In the genomic region with DNA sequence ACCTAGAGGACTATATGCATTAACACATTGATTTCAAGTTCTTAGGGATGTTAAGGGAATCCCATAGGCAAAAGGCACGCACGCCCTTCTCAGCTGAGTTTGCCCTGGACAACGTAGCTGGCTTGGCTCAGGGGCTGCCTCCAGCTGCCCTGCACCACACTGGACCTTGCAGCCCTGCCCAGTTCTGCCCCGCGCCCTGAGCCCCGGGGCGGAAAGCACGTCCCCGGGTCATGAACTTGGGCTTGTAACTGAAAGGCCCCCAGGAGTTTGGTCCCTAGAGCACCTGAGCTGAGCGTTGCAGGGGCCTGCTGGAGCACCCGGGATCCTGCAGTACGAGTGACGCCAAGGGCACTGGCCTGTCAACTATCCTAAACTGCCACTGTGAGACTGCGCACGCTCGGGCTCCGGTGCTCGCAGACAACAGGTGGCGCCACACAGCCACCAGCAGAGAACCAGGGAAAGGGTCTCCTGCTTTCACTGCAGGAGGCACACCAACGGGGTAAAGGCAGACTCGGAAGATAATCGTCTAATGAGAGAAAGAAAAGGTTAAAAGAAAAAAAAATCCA, we compare ENCODE assay signal across 8 mouse cellular contexts. TPM values are rescaled to one million over a fixed set of nuclear protein-coding genes. Genes with fewer than 3 reads are reported as not detected.
A peak's percentile ranks its signal among the peaks of the same experiment; 100 is the strongest.
DNase-seq lines count a peak whose midpoint lies in the region; ATAC-seq and TF ChIP-seq lines count a peak whose summit lies in the region.

No protein-coding gene starts in this region.

- ATAC-seq in lung, embryonic 14.5 days (ENCODE audit: insufficient read depth) = peak; percentile 42; the same call in 1 of the 2 replicates
- ATAC-seq in hindbrain, embryonic 11.5 days (ENCODE audit: low FRiP score) = no peak; the same call in 1 of the 2 replicates
- ATAC-seq in limb, embryonic 15.5 days (ENCODE audit: insufficient number of reproducible peaks, low FRiP score, low TSS enrichment, low read depth) = no peak

- TF ChIP-seq CTCF in lung, embryonic 14.5 days (IDR thresholded peaks at IDR 0.05; ENCODE audit: low read depth) = peak; percentile 67

- no peaks in the 10 kb centered on the region; the same call in 1 of the 2 replicates for H3K4me1 ChIP-seq in lung, embryonic 14.5 days (ENCODE audit: insufficient read depth)
- peaks cover 16% of the 10 kb centered on the region for H3K4me1 ChIP-seq in embryonic facial prominence, embryonic 10.5 days
- 0 out of 2 replicates have a peak, but pooled peaks cover 2% of the 10 kb centered on the region for H3K4me1 ChIP-seq in hindbrain, embryonic 11.5 days (replicated peaks; ENCODE audit: control insufficient read depth, insufficient read depth, low read length)
- H3K4me1 ChIP-seq in limb, embryonic 15.5 days = peaks cover 6% of the 10 kb centered on the region

- 0 out of 2 replicates have a peak overlapping the region, but pooled peaks have one; percentile 8 for H3K4me3 ChIP-seq in lung, embryonic 14.5 days (ENCODE audit: low read depth, low read length)
- H3K4me3 ChIP-seq in embryonic facial prominence, embryonic 10.5 days = peak overlapping the region; percentile 45
- H3K4me3 ChIP-seq in hindbrain, embryonic 11.5 days (ENCODE audit: low read depth, low read length) = no peak overlapping the region
- peak overlapping the region; percentile 15 for H3K4me3 ChIP-seq in limb, embryonic 15.5 days

- H3K27ac ChIP-seq in lung, embryonic 14.5 days (ENCODE audit: low read depth) = no peak overlapping the region
- no peak overlapping the region for H3K27ac ChIP-seq in embryonic facial prominence, embryonic 10.5 days (replicated peaks)
- H3K27ac ChIP-seq in hindbrain, embryonic 11.5 days (ENCODE audit: low read depth, low read length) = no peak overlapping the region
- H3K27ac ChIP-seq in limb, embryonic 15.5 days = no peak overlapping the region

- peak; percentile 60 for DNase-seq in lung, embryonic 14.5 days
- no peak for DNase-seq in lung, postnatal 25 days (ENCODE audit: low spot score)
- DNase-seq in embryonic facial prominence, embryonic 10.5 days (ENCODE audit: low spot score) = peak; percentile 69
- DNase-seq in hindbrain, embryonic 11.5 days (ENCODE audit: low spot score) = peak; percentile 56
- DNase-seq in neural tube, embryonic 10.5 days (ENCODE audit: extremely low spot score, low spot score) = peak; percentile 57
- DNase-seq in ovary, adult 18-20 months (ENCODE audit: low spot score) = no peak
- no peak for DNase-seq in spleen, postnatal 36 days (ENCODE audit: low spot score in 2 of 2)

- peak overlapping the region; percentile 16; the same call in 1 of the 2 replicates for H3K9ac ChIP-seq in lung, embryonic 14.5 days
- no peak overlapping the region for H3K9ac ChIP-seq in hindbrain, embryonic 11.5 days (ENCODE audit: low read depth, low read length)
- H3K9ac ChIP-seq in limb, embryonic 15.5 days = no peak overlapping the region

- WGBS in lung, embryonic 14.5 days = 6% methylated on average over 22 of the region's 22 CpGs
- 11% methylated on average over 22 of the region's 22 CpGs for WGBS in embryonic facial prominence, embryonic 10.5 days
- WGBS in hindbrain, embryonic 11.5 days = 12% methylated on average over 22 of the region's 22 CpGs
- 8% methylated on average over 22 of the region's 22 CpGs for WGBS in limb, embryonic 15.5 days

- no peaks in the 10 kb centered on the region for H3K36me3 ChIP-seq in lung, embryonic 14.5 days (ENCODE audit: insufficient read depth)
- H3K36me3 ChIP-seq in embryonic facial prominence, embryonic 10.5 days (replicated peaks) = no peaks in the 10 kb centered on the region
- H3K36me3 ChIP-seq in hindbrain, embryonic 11.5 days (ENCODE audit: control insufficient read depth, insufficient read depth, low read length) = no peaks in the 10 kb centered on the region
- no peaks in the 10 kb centered on the region for H3K36me3 ChIP-seq in limb, embryonic 15.5 days

- H3K4me2 ChIP-seq in lung, embryonic 14.5 days = peak overlapping the region; percentile 54
- H3K4me2 ChIP-seq in hindbrain, embryonic 11.5 days (replicated peaks; ENCODE audit: low read depth, low read length) = peak overlapping the region; percentile 36; the same call in 1 of the 2 replicates
- peak overlapping the region; percentile 43 for H3K4me2 ChIP-seq in limb, embryonic 15.5 days

- H3K27me3 ChIP-seq in lung, embryonic 14.5 days (ENCODE audit: insufficient read depth, low read length) = no peaks in the 10 kb centered on the region
- H3K27me3 ChIP-seq in embryonic facial prominence, embryonic 10.5 days (replicated peaks; ENCODE audit: low read depth, poor library complexity, severe bottlenecking) = no peaks in the 10 kb centered on the region
- no peaks in the 10 kb centered on the region for H3K27me3 ChIP-seq in hindbrain, embryonic 11.5 days (ENCODE audit: control insufficient read depth, insufficient read depth, low read length)
- no peaks in the 10 kb centered on the region for H3K27me3 ChIP-seq in limb, embryonic 15.5 days

- no peaks in the 10 kb centered on the region for H3K9me3 ChIP-seq in lung, embryonic 14.5 days (ENCODE audit: low read depth, low read length)
- H3K9me3 ChIP-seq in embryonic facial prominence, embryonic 10.5 days = no peaks in the 10 kb centered on the region
- H3K9me3 ChIP-seq in hindbrain, embryonic 11.5 days (ENCODE audit: control insufficient read depth, low read length) = no peaks in the 10 kb centered on the region
- no peaks in the 10 kb centered on the region for H3K9me3 ChIP-seq in limb, embryonic 15.5 days

RNA-seq across cellular contexts. Expression of a gene that starts 43.1 kb away (rescaled TPM):
- polyA plus RNA-seq in lung, embryonic 14.5 days (2014; fragmentation: Nextera tagmentation; extraction: Ambion mirVana) = 92.3 and 93.1 TPM in 2 replicates
- polyA plus RNA-seq in embryonic facial prominence, embryonic 10.5 days (2016; fragmentation: Nextera tagmentation; extraction: Ambion mirVana) = 83.4 and 85.8 TPM in 2 replicates
- polyA plus RNA-seq in hindbrain, embryonic 11.5 days (2014; fragmentation: Nextera tagmentation; extraction: Ambion mirVana) = 123 and 132 TPM in 2 replicates
- polyA plus RNA-seq in limb, embryonic 15.5 days (2015; fragmentation: Nextera tagmentation; extraction: Ambion mirVana) = 41.9 and 47.6 TPM in 2 replicates

Comparison
In these comparisons a context has a peak if more than half of its experiments do, and no peak if none do; other contexts are left out.
1. DNase-seq: peak in lung, embryonic 14.5 days (single experiment), embryonic facial prominence, embryonic 10.5 days (single experiment), hindbrain, embryonic 11.5 days (single experiment) and neural tube, embryonic 10.5 days (single experiment); none in lung, postnatal 25 days (single experiment), ovary, adult 18-20 months (single experiment) and spleen, postnatal 36 days (0 of 2).
2. Peak in every context shown above with its lines, with median percentiles within 50 percentile points of each other: H3K4me2 ChIP-seq.